Mouse (Mus musculus): ENCODE measurements around the gene Thpo.

DNA sequence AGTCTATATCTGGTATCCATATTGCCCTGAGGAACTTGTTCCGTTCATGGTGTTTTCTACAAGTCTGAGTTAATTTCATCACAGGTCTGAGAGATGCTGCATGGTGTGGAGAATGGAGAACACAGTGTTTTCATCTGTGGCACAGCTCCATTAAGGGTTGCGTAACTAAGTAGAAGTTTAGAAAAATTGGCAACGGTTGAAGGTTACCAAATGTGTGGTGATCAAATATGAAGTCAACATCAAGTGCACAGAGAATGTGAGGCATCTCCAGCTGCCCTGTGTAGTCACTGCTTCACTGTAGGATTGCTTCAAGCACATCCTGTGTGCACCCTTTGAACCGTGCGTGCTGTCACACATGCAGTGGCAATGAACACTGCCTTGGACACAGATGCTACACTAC lies 21.7 kb upstream of the Thpo start:
- TF ChIP-seq CTCF (IDR thresholded peaks at IDR 0.05; ENCODE audit: insufficient read depth, low read length): no peak
- no peak for TF ChIP-seq POLR2A (IDR thresholded peaks at IDR 0.05; ENCODE audit: borderline replicate concordance, extremely low read depth, low read depth, low read length)
